Mouse (Mus musculus): ENCODE data around the gene Vapb.

Vapb gene

GRCm38 (mm10) chr2:173738232-173738631 is 921 bp downstream of the Vapb start:
- DNase-seq (ENCODE audit: low spot score) = no peak

GRCm38 (mm10) chr2:173739107-173739506 is 1.8 kb downstream of the Vapb start:
- no peak for DNase-seq (ENCODE audit: low spot score)

GRCm38 (mm10) chr2:173742090-173742489 is 4.8 kb downstream of the Vapb start:
- DNase-seq (ENCODE audit: low spot score) = no peak

- DNase-seq (ENCODE audit: low spot score) = no peak
Observed at GRCm38 (mm10) chr2:173742744-173743143, 5.4 kb downstream of the Vapb start.

GRCm38 (mm10) chr2:173744070-173744815 is 6.9 kb downstream of the Vapb start:
- no peak for DNase-seq (ENCODE audit: low spot score)

- no peak for DNase-seq (ENCODE audit: low spot score)
Observed at GRCm38 (mm10) chr2:173748961-173749659, 11.8 kb downstream of the Vapb start.

- no peak for DNase-seq (ENCODE audit: low spot score)
Observed at GRCm38 (mm10) chr2:173755433-173756144, 18.3 kb downstream of the Vapb start.

- no peak for DNase-seq (ENCODE audit: low spot score)
Observed at GRCm38 (mm10) chr2:173757624-173758155, 20.4 kb downstream of the Vapb start.

GRCm38 (mm10) chr2:173760607-173761006 is 23.3 kb downstream of the Vapb start:
- DNase-seq (ENCODE audit: low spot score) = no peak

- DNase-seq (ENCODE audit: low spot score) = no peak
Observed at GRCm38 (mm10) chr2:173764629-173765028, 27.3 kb downstream of the Vapb start.

- DNase-seq (ENCODE audit: low spot score) = peak; percentile 81
Observed at GRCm38 (mm10) chr2:173767959-173768595, 30.8 kb downstream of the Vapb start.

GRCm38 (mm10) chr2:173769183-173769582 is 31.9 kb downstream of the Vapb start:
- no peak for DNase-seq (ENCODE audit: low spot score)

- DNase-seq (ENCODE audit: low spot score) = no peak
Observed at GRCm38 (mm10) chr2:173770620-173771019, 33.3 kb downstream of the Vapb start.

GRCm38 (mm10) chr2:173771706-173772105 is 34.4 kb downstream of the Vapb start:
- DNase-seq (ENCODE audit: low spot score) = no peak

GRCm38 (mm10) chr2:173775556-173775955 is 38.2 kb downstream of the Vapb start:
- no peak for DNase-seq (ENCODE audit: low spot score)

- DNase-seq (ENCODE audit: low spot score) = peak; percentile 50
Observed at GRCm38 (mm10) chr2:173776108-173776507, 38.8 kb downstream of the Vapb start.

GRCm38 (mm10) chr2:173780931-173781330 is 43.6 kb downstream of the Vapb start:
- DNase-seq (ENCODE audit: low spot score) = no peak

GRCm38 (mm10) chr2:173784366-173784765 is 47.1 kb downstream of the Vapb start:
- no peak for DNase-seq (ENCODE audit: low spot score)

- DNase-seq (ENCODE audit: low spot score) = no peak
Observed at GRCm38 (mm10) chr2:173784884-173785283, 47.6 kb downstream of the Vapb start.

GRCm38 (mm10) chr2:173789945-173790804 is 52.9 kb downstream of the Vapb start:
- DNase-seq (ENCODE audit: low spot score) = peak; percentile 95

Measured in MN1 (cell line).